Mouse (Mus musculus): ENCODE data around the gene Nwd1.

The Nwd1 gene

GRCm38 (mm10) chr8:72698349-72698926 lies 51.9 kb downstream of the Nwd1 start:
- in situ Hi-C loops (cut with MboI; ENCODE audit: unreplicated experiment in 2 of 2): no loop called here

GRCm38 (mm10) chr8:72712569-72712968 lies 66.1 kb downstream of the Nwd1 start:
- in situ Hi-C loops (cut with MboI; ENCODE audit: unreplicated experiment in 2 of 2): no loop called here

- in situ Hi-C loops (cut with MboI; ENCODE audit: unreplicated experiment in 2 of 2): no loop called here
Measured at GRCm38 (mm10) chr8:72716594-72716993, 70.1 kb downstream of the Nwd1 start.

DNA sequence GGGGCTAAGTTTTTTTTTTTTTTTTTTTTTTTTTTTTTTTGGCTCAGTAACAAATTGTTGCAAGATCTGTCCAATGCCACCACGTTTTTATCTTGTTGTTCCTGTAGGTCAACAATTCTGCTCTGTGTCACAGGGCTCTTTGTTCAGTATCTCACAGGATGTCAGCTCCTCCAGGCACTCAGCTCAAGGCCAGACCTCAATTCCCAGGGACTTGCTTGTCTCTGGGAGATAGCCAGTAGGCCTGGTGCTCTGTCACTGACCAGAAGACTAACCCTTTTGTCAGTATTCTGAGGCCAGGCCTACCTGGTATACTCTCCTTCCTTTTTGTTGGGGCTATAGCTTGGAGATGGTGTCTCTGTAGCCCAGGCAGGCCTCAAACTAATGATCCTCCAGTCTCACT lies 74.0 kb downstream of the Nwd1 start:
- in situ Hi-C loops (cut with MboI; ENCODE audit: unreplicated experiment in 2 of 2): no loop called here

DNA sequence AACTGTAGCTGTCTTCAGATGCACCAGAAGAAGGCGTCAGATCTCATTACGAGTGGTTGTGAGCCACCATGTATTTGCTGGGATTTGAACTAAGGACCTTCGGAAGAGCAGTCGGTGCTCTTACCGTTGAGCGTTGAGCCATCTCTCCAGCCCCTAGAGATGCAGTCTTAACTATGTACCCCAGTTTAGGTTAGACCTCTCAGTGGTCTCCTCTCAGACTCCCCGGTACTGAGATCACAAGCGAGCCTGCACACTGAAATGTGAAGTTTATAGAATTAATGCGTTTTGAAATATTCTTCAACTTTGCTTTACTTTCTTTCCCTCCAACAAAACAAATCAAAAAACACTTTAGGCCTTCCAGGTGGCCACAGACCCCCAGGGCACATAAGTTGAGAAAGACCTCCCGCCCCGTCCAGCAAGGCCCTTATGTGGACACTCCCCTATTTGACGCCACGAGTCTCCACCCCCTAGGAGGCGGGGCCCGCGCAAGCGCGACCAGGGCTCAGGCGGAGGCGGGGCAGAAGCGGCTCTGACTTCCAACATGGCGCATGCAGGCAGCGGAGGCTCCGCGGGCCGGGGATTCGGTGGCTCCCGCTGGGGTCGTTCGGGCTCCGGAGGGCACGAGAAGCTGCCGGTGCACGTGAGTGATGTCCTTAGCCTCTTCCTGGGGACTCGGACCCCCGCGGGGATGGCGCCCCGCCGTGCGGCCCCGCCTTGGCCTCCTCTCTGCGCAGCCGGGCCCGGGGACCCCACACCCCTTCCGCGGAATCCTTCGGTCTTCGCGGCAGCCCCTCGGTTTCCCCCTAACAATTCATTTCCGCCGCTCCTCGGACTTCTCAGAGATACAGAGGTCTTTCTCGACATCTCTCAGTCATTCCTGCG lies 76.5 kb downstream of the Nwd1 start, which contains the start of gene Sin3b:
Gene Sin3b (plus strand): TSS at position 517 of the 882 bp plus-strand sequence.
- in situ Hi-C loops (cut with MboI; ENCODE audit: unreplicated experiment in 2 of 2): no loop called here

DNA sequence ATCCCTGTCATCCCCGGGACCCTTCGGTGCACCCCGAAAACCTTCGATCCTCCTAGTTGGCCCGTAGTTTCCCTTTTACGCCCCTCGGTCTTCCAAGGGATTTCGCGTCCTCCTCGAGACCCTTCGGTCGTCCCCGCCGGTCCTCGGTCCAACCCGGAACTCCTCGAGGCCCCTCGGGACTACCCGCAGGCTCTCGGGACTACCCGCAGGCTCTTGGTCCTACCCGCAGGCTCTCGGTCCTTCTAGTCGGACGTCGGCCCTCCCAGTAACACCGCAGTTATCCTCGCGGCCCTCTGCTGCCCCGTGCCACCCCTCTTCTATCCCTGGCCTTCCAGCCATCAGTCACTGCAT lies 77.1 kb downstream of the Nwd1 start:
- in situ Hi-C loops (cut with MboI; ENCODE audit: unreplicated experiment in 2 of 2): no loop called here

GRCm38 (mm10) chr8:72728636-72729035 lies 82.1 kb downstream of the Nwd1 start:
- in situ Hi-C loops (cut with MboI; ENCODE audit: unreplicated experiment in 2 of 2): no loop called here

DNA sequence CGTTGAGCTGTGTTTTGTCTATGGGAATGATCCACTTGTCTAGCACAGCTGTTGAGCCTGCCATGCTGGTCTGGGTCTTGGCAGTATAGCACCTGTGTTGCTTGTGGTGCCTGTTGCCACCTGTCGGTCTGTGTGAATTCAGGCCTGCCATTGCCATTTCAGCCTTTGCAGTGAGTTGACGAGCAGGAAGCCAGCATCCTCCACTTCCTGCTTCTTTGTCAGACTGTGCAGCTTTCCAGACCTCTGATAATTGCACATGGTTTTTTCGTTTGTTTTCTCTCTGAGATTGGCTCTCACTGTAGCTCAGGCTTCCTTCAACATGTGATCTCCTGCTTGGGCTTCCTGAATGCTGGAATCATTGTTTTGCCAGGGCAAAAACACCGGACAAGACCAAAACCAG lies 88.5 kb downstream of the Nwd1 start:
- in situ Hi-C loops (cut with MboI; ENCODE audit: unreplicated experiment in 2 of 2): no loop called here

- in situ Hi-C loops (cut with MboI; ENCODE audit: unreplicated experiment in 2 of 2): no loop called here
Measured at GRCm38 (mm10) chr8:72736868-72737267, 90.4 kb downstream of the Nwd1 start.

GRCm38 (mm10) chr8:72746061-72746460 lies 99.5 kb downstream of the Nwd1 start:
- in situ Hi-C loops (cut with MboI; ENCODE audit: unreplicated experiment in 2 of 2): no loop called here

DNA sequence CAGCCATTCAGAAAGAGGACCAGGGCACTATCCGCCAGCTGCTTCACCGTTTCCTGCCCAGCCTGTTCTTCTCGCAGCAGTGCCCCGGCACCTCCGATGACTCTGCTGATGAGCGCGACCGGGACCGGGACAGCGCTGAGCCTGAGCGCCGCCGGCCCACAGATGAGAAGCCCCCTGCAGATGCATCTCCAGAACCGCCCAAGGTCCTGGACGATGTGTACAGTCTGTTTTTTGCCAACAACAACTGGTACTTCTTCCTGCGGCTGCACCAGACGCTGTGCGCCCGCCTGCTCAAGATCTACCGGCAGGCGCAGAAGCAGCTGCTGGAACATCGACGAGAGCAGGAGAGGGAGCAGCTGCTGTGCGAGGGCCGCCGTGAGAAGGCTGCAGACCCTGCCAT lies 103.3 kb downstream of the Nwd1 start:
- in situ Hi-C loops (cut with MboI; ENCODE audit: unreplicated experiment in 2 of 2): no loop called here

DNA sequence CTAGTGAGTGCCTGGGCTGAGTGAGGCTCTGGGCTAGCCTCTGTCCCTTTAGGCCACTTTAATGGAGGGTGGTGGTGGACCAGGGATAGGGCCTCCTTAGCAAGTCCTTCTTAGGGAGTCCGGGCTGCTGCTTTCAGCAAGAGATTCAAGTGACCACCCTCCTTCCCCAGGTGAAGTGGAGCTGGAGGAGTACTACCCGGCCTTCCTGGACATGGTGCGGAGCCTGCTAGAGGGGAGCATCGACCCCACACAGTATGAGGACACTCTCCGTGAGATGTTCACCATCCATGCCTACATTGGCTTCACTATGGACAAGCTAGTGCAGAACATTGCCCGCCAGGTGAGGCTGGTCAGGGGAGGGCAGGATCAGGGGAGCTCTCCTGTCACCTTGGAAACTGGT lies 103.8 kb downstream of the Nwd1 start:
- in situ Hi-C loops (cut with MboI; ENCODE audit: unreplicated experiment in 2 of 2): no loop called here

- in situ Hi-C loops (cut with MboI; ENCODE audit: unreplicated experiment in 2 of 2): no loop called here
Measured at GRCm38 (mm10) chr8:72751126-72751525, 104.6 kb downstream of the Nwd1 start.

GRCm38 (mm10) chr8:72752289-72752688 lies 105.8 kb downstream of the Nwd1 start:
- in situ Hi-C loops (cut with MboI; ENCODE audit: unreplicated experiment in 2 of 2): no loop called here

- in situ Hi-C loops (cut with MboI; ENCODE audit: unreplicated experiment in 2 of 2): no loop called here
Measured at GRCm38 (mm10) chr8:72753165-72753564, 106.7 kb downstream of the Nwd1 start.

- in situ Hi-C loops (cut with MboI; ENCODE audit: unreplicated experiment in 2 of 2): no loop called here
Measured at GRCm38 (mm10) chr8:72753781-72754180, 107.3 kb downstream of the Nwd1 start.

DNA sequence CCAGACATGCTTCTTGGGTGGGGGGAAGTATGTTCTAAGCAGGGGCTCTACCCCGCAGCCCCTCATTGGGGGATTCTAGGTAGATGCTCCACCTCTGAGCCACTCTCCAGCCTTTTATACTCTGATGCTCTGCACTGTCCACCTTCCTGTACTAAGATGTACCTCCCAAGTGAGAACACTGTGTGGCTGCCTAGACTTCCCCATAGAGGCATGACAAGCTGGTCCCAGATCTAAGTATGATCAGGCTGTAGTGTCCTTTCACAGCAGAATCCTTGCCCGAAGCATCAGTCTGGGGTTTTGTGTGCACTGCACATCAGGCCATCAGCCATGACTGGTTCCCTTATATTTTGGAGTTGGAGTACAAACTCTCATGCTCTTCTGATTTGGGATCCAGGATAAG lies 109.5 kb downstream of the Nwd1 start:
- in situ Hi-C loops (cut with MboI; ENCODE audit: unreplicated experiment in 2 of 2): no loop called here

DNA sequence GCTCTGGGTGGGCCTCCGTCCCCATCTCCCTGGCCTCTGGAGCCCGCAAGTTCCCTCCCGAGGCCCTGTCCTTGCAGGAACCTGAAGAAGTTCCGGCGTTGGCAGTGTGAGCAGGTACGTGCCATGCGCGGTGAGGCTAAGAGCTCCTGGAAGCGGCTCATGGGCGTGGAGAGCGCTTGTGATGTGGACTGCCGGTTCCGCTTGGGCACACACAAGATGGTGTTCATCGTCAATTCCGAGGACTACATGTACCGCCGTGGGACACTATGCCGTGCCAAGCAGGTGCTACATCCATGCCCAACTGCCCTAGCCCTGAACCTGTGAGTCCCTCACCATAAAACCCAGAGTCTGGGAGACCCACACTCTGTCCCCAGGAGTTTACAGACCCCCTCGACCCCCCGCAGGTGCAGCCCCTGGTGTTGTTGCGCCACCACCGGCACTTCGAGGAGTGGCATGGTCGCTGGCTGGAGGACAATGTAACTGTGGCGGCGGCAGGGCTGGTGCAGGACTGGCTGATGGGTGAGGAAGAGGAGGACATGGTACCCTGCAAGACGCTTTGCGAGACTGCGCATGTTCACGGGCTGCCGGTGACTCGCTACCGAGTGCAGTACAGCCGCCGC lies 110.4 kb downstream of the Nwd1 start:
- in situ Hi-C loops (cut with MboI; ENCODE audit: unreplicated experiment in 2 of 2): no loop called here

DNA sequence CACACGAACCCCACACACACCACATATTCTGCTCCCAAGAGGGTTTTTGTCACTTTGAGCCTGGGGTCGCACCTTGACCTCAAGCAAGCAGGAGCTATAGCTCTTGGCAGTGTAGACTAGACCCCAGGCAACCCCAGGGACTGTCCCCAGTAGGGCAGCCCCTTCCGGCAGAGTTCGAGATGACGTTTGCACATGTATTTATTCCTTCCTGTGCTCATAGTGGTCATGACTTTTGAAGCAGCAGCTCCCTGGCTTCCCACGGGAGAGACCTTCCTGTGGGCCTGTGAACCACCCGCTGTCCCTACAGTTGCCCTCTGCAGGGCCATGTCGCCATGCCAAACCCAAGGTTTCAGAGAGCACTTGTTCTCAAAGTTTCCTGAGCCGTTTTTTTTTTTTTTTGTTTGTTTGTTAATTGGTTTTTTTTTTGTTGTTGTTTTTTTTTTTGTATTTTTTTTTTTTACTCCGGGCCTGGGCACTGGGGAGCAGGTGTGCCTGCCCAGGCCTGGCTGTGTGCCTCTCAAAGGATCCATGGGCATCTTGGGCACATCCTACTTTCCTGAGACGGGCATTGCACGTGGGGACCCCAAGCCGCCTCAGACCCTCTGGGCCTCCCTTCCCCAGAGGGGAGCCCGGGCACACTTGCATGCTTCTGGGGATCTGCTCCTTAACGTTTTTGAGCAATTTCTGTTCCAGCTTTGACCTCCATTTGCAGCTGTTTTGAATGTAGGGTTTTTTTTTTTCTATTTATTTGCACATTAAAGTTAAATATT lies 111.1 kb downstream of the Nwd1 start:
- in situ Hi-C loops (cut with MboI; ENCODE audit: unreplicated experiment in 2 of 2): no loop called here

DNA sequence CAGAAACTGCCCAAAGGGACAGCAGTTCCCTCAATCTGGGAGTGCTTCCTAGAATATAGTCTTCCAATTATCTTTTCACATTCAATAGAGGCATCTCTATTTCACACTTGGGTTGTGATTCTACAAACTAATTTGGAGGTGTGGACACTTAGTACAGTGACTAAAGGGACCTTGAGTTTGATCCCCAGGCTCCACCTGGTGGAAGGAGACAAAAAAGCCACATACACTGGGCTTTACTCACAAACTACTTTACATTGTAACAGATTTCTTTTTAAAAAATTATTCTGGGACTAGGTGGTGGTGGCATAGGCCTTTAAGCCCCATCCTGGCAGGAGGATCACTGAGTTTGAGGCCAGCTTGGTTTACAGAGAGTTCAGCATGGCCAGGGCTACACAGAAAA lies 111.8 kb downstream of the Nwd1 start:
- in situ Hi-C loops (cut with MboI; ENCODE audit: unreplicated experiment in 2 of 2): no loop called here

DNA sequence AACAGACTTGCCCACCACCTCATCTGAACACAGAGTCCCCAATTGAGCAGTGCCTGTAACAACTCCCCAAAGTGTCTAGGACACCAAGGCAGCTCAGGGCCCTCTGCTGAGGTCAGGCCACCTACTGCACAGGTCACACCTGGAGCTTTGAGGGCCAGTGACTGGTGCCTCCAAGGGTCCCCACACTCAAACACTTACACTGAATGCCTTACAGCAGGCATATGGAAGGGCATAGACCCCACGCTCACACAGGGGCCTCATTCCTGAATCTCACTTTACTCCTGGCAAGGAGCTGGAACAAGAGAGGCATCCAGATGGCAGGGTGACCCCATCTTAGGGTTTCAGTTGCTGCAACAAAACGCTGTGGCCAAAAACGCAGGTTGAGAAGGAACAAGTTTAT lies 113.7 kb downstream of the Nwd1 start:
- in situ Hi-C loops (cut with MboI; ENCODE audit: unreplicated experiment in 2 of 2): no loop called here
